ENCODE assay signal across 8 mouse cellular contexts in genomic region chr19:12009501-12010280, GRCm38 (mm10). TPM values are rescaled to one million over a fixed set of nuclear protein-coding genes. Genes with fewer than 3 reads are reported as not detected.
DNase-seq lines count a peak whose midpoint lies in the region; ATAC-seq and TF ChIP-seq lines count a peak whose summit lies in the region.

No protein-coding gene starts in this region.

- intact Hi-C loops in gastrocnemius, adult 2 months (cut with DNase I) = loop anchor here (2.0 to 5.0 kb wide), 3 partner anchors 43 to 788 kb away; partner anchors contain the start of genes Lpxn, Patl1 and Zfp91
- intact Hi-C loops in left cerebral cortex, postnatal 10 days (cut with DNase I) = loop anchor here (5.0 to 10.0 kb wide), 4 partner anchors 415 to 788 kb away; partner anchors contain the start of genes Dtx4, Gm4952, Lpxn and Pfpl

- H3K27ac ChIP-seq in gastrocnemius, adult 2 months = peak overlapping the region; percentile 80

- no peak for ATAC-seq in cerebellum, adult (ENCODE audit: insufficient number of reproducible peaks, low FRiP score, low TSS enrichment)
- ATAC-seq in megakaryocyte progenitor cell, adult 5-6 weeks (replicated peaks; ENCODE audit: poor library complexity) = peak; percentile 11

- H3K4me3 ChIP-seq in gastrocnemius, adult 2 months = peak overlapping the region; percentile 86

- DNase-seq in cerebellum, adult 11 months = peak; percentile 64
- peak; percentile 70 for DNase-seq in cerebellum, adult 9-11 months
- peak; percentile 67 for DNase-seq in gastrocnemius, adult 2 months
- DNase-seq in hindlimb bud, embryonic 11.5 days (ENCODE audit: extremely low spot score, low read depth, low spot score) = peak; percentile 98
- DNase-seq in left cerebral cortex, postnatal 10 days (ENCODE audit: extremely low spot score in 1 of 2, low spot score in 2 of 2) = peak; percentile 45 to 77
- peak; percentile 50 for DNase-seq in right cerebral cortex, postnatal 4 days

- TF ChIP-seq CTCF in gastrocnemius, adult 2 months (IDR thresholded peaks at IDR 0.05) = no peak

RNA-seq across cellular contexts. Expression of gene Olfr1423, which starts 31.4 kb away (rescaled TPM):
- not detected for total RNA-seq in gastrocnemius, adult 2 months (2021)
- not detected for total RNA-seq in left cerebral cortex, postnatal 10 days (2021)
- total RNA-seq in megakaryocyte progenitor cell, adult 5-6 weeks (2015) = 0.07 TPM in 1 of 2 replicates, not detected in the other
- not detected in 2 replicates for total RNA-seq in megakaryocyte progenitor cell, adult 5-6 weeks (2017)

RNA-seq across cellular contexts. Expression of gene Osbp, which starts 44.0 kb away (rescaled TPM):
- total RNA-seq in gastrocnemius, adult 2 months (2021) = 10 to 100 TPM; 54.3 to 62.9 TPM
- total RNA-seq in left cerebral cortex, postnatal 10 days (2021) = 10 to 100 TPM; 58.7 to 59.4 TPM
- total RNA-seq in megakaryocyte progenitor cell, adult 5-6 weeks (2015) = 35.3 and 40.5 TPM in 2 replicates
- total RNA-seq in megakaryocyte progenitor cell, adult 5-6 weeks (2017) = 42.1 and 50.8 TPM in 2 replicates

RNA-seq across cellular contexts. Expression of gene Olfr1424, which starts 52.8 kb away (rescaled TPM):
- not detected for total RNA-seq in gastrocnemius, adult 2 months (2021)
- total RNA-seq in left cerebral cortex, postnatal 10 days (2021) = not detected
- not detected in 2 replicates for total RNA-seq in megakaryocyte progenitor cell, adult 5-6 weeks (2015)
- not detected in 2 replicates for total RNA-seq in megakaryocyte progenitor cell, adult 5-6 weeks (2017)
